Mouse (Mus musculus) embryo, embryonic 11 days (tissue): ENCODE measurements around the gene Inhbc.

ENCODE experiments used
- DNase-seq: peaks from one replicate; pipeline ENCODE4 v3.0.0-alpha.2; 2015

Inhbc gene

GRCm38 (mm10) chr10:127351285-127351595 is 19.0 kb downstream of the Inhbc start:
- no peak for DNase-seq

GRCm38 (mm10) chr10:127350594-127351284 is 19.5 kb downstream of the Inhbc start:
- peak; percentile 86 for DNase-seq

- no peak for DNase-seq
These were observed 20.4 kb downstream of the Inhbc start for GRCm38 (mm10) chr10:127349810-127350209.

- DNase-seq = no peak
These were observed 21.3 kb downstream of the Inhbc start for GRCm38 (mm10) chr10:127348957-127349356.

GRCm38 (mm10) chr10:127346173-127346572 is 24.1 kb downstream of the Inhbc start:
- DNase-seq = no peak

GRCm38 (mm10) chr10:127343029-127343428 is 27.2 kb downstream of the Inhbc start:
- no peak for DNase-seq

- DNase-seq = peak; percentile 91
These were observed 28.2 kb downstream of the Inhbc start, which contains the start of gene Gli1 for GRCm38 (mm10) chr10:127341891-127342639. Gli1 (minus strand) TSS chr10:127341974.

- DNase-seq = peak; percentile 65
These were observed 28.9 kb downstream of the Inhbc start for GRCm38 (mm10) chr10:127341360-127341690.

- DNase-seq = peak; percentile 83
These were observed 29.5 kb downstream of the Inhbc start for GRCm38 (mm10) chr10:127340577-127341359.

- DNase-seq = peak; percentile 91
These were observed 30.3 kb downstream of the Inhbc start for GRCm38 (mm10) chr10:127339683-127340576.

GRCm38 (mm10) chr10:127338930-127339682 is 31.1 kb downstream of the Inhbc start:
- peak; percentile 93 for DNase-seq

- no peak for DNase-seq
These were observed 32.6 kb downstream of the Inhbc start for GRCm38 (mm10) chr10:127337536-127338099.

- no peak for DNase-seq
These were observed 33.3 kb downstream of the Inhbc start for GRCm38 (mm10) chr10:127336952-127337351.

- no peak for DNase-seq
These were observed 35.0 kb downstream of the Inhbc start for GRCm38 (mm10) chr10:127335271-127335670.

GRCm38 (mm10) chr10:127333152-127333551 is 37.1 kb downstream of the Inhbc start:
- peak; percentile 20 for DNase-seq

GRCm38 (mm10) chr10:127332211-127332874 is 37.9 kb downstream of the Inhbc start:
- peak; percentile 58 for DNase-seq

- DNase-seq = no peak
These were observed 40.0 kb downstream of the Inhbc start for GRCm38 (mm10) chr10:127330212-127330611.

- no peak for DNase-seq
These were observed 42.6 kb downstream of the Inhbc start for GRCm38 (mm10) chr10:127327461-127328145.

GRCm38 (mm10) chr10:127326828-127327227 is 43.4 kb downstream of the Inhbc start:
- peak; percentile 26 for DNase-seq
